Mouse (Mus musculus) liver, adult 2 months (tissue): ENCODE measurements around the gene Rpl6.

ENCODE experiments used
- CTCF ChIP-seq: fragments of 200-500 bp; IDR thresholded peaks from 2 replicates; pipeline ENCODE4 v1.5.1; 2011; ENCODE audit warnings: low read depth, low read length, control low read depth
- POLR2A ChIP-seq: fragments of 200-500 bp; IDR thresholded peaks from 2 replicates; pipeline ENCODE4 v1.6.1; 2011; ENCODE audit warnings: low read length, control low read depth; ENCODE audit not compliant: insufficient read depth; ENCODE audit errors: extremely low read depth

GRCm38 (mm10) chr5:121190210-121190835, 14.0 kb upstream of the Rpl6 start:
- no peak for TF ChIP-seq CTCF
- no peak for TF ChIP-seq POLR2A
